Mouse (Mus musculus): ENCODE measurements around the gene Prcd. TPM values are rescaled to one million over a fixed set of nuclear protein-coding genes. Genes with fewer than 3 reads are reported as not detected.
A peak's percentile ranks its signal among the peaks of the same experiment; 100 is the strongest.
"Not testable (repeated sequence)": the region's sequence is repeated elsewhere in the genome, so short reads cannot be mapped to it uniquely, and the experiment has no call there.

Prcd gene
- total and polyA plus RNA-seq, 2 experiments from 2014 or later = 2.5 TPM; not detected in 1

DNA sequence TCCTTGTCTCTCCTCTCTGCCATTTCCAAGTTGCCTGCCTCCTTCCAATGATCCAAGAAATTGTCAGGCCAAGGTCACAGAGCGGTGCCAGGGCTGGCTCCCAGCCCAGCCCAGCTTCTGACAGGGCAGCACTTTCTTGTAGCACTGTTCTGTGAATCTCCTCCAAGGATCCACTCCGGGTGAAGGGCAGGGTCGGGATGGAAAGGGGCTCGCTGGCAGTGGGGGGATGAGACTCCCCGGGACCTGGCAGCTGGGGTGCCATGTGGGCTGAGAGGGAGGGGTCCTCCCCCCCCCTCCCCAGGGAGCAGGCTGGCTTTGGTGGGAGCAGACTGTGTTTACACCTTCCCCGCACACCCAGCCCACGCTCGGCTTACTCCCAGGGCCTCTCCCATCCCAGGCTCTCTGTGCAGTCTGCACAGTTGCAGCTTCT lies 8.6 kb downstream of the Prcd start:
- H3K27ac ChIP-seq (ENCODE audit: low read depth) = no peak overlapping the region

DNA sequence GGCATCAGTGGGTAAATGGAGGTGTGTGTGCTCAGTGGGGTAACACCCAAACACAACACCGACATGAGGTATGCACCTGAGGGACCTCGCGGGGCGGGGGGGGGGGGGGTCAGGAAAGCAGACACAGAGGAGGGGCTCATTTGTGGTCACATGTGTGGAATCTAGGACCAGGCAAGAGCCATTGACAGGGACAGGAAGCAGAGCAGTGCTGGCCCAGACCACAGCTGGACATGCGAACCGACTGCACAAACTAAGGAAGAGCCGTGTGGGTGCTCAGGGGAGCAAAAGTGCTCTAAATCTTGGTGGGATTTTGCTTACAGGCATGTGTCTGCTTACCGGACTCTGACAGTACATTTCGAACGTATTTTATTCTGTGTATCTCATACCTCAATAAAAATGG lies 12.0 kb downstream of the Prcd start:
- H3K4me1 ChIP-seq (ENCODE audit: control insufficient read depth, insufficient read depth) = peaks cover 20% of the 10 kb centered on the region
- no peak for DNase-seq (ENCODE audit: low spot score)
- no peaks in the 10 kb centered on the region for H3K36me3 ChIP-seq (replicated peaks; ENCODE audit: control insufficient read depth, insufficient read depth, low read length)
- H3K27me3 ChIP-seq (ENCODE audit: control insufficient read depth, insufficient read depth, low read length) = 0 out of 2 replicates have a peak, but pooled peaks cover 4% of the 10 kb centered on the region
- ATAC-seq (ENCODE audit: insufficient read depth, low read depth) = no peak
- no peak overlapping the region for H3K4me2 ChIP-seq (ENCODE audit: low read depth, low read length)
- TF ChIP-seq CTCF (IDR thresholded peaks at IDR 0.05; ENCODE audit: low read depth) (no peak), EP300 (IDR thresholded peaks at IDR 0.05; ENCODE audit: low read depth) (no peak)
- no peak overlapping the region for H3K9ac ChIP-seq (replicated peaks; ENCODE audit: low read depth, low read length)
- 75% methylated on average over 10 of the region's 10 CpGs for WGBS
- H3K9me3 ChIP-seq (replicated peaks; ENCODE audit: control insufficient read depth, low read length) = no peaks in the 10 kb centered on the region
- no peak overlapping the region for H3K27ac ChIP-seq (ENCODE audit: low read depth)
- no peak overlapping the region for H3K4me3 ChIP-seq (ENCODE audit: low read depth, low read length)

More for the DNA sequence above, 8.6 kb downstream of the Prcd start:
- DNase-seq (ENCODE audit: low spot score) (no peak), ATAC-seq (ENCODE audit: insufficient read depth, low read depth) (no peak)
- no peak overlapping the region for H3K4me3 ChIP-seq (ENCODE audit: low read depth, low read length)
- 36% methylated on average over 8 of the region's 8 CpGs for WGBS
- 0 out of 2 replicates have a peak, but pooled peaks cover 4% of the 10 kb centered on the region for H3K27me3 ChIP-seq (ENCODE audit: control insufficient read depth, insufficient read depth, low read length)
- TF ChIP-seq EP300 (IDR thresholded peaks at IDR 0.05; ENCODE audit: low read depth) (no peak), CTCF (IDR thresholded peaks at IDR 0.05; ENCODE audit: low read depth) (no peak)
- H3K36me3 ChIP-seq (replicated peaks; ENCODE audit: control insufficient read depth, insufficient read depth, low read length) = no peaks in the 10 kb centered on the region
- H3K4me2 ChIP-seq (ENCODE audit: low read depth, low read length) = no peak overlapping the region
- H3K9ac ChIP-seq (replicated peaks; ENCODE audit: low read depth, low read length) = no peak overlapping the region
- peaks cover 28% of the 10 kb centered on the region for H3K4me1 ChIP-seq (ENCODE audit: control insufficient read depth, insufficient read depth)
- H3K9me3 ChIP-seq (replicated peaks; ENCODE audit: control insufficient read depth, low read length) = no peaks in the 10 kb centered on the region

DNA sequence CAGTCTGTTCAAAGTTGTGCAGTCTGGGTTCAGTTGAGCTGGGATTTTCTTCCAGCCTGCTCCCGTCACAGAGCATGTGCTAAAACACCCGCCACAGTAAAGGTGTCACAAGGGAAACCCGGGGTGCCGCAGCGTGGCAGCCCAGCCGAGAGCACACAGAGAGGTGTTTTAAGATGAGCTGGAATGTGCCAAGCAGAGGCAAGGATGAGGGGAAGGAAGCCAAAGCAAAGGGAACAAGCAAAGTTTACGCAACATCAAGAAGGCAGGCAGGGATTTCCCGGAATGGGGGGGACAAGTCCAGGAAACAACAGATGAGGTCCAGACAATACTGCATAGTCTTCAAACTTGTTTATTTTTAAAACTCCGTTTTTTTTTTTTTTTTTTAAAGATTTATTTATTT lies 13.2 kb downstream of the Prcd start:
- no peak overlapping the region for H3K9ac ChIP-seq (replicated peaks; ENCODE audit: low read depth, low read length)
- WGBS = 49% methylated on average over 9 of the region's 9 CpGs
- no peak overlapping the region for H3K27ac ChIP-seq (ENCODE audit: low read depth)
- DNase-seq (ENCODE audit: low spot score) (no peak), ATAC-seq (ENCODE audit: insufficient read depth, low read depth) (no peak)
- H3K4me2 ChIP-seq (ENCODE audit: low read depth, low read length) = no peak overlapping the region
- H3K4me1 ChIP-seq (ENCODE audit: control insufficient read depth, insufficient read depth) = peaks cover 15% of the 10 kb centered on the region
- no peaks in the 10 kb centered on the region for H3K9me3 ChIP-seq (replicated peaks; ENCODE audit: control insufficient read depth, low read length)
- no peak overlapping the region for H3K4me3 ChIP-seq (ENCODE audit: low read depth, low read length)
- TF ChIP-seq CTCF (IDR thresholded peaks at IDR 0.05; ENCODE audit: low read depth) (no peak), EP300 (IDR thresholded peaks at IDR 0.05; ENCODE audit: low read depth) (no peak)
- no peaks in the 10 kb centered on the region for H3K36me3 ChIP-seq (replicated peaks; ENCODE audit: control insufficient read depth, insufficient read depth, low read length)
- 0 out of 2 replicates have a peak, but pooled peaks cover 4% of the 10 kb centered on the region for H3K27me3 ChIP-seq (ENCODE audit: control insufficient read depth, insufficient read depth, low read length)

DNA sequence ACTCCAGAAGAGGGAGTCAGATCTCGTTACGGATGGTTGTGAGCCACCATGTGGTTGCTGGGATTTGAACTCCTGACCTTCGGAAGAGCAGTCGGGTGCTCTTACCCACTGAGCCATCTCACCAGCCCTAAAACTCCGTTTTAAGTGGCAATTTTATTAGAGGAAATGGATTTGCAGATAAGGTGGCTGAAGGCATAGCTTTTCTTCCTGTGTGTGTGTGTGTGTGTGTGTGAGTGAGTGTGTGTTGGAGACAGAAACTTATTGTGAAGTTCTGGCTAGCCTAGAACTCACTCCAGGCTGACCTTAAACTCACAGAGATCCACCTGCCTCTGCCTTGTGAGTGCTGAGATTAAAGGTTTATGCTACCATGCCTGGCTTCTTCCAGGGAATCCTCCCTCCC lies 13.7 kb downstream of the Prcd start:
- WGBS = 63% methylated on average over 3 of the region's 5 CpGs
- not testable (repeated sequence) for H3K9ac ChIP-seq (replicated peaks; ENCODE audit: low read depth, low read length); DNase-seq (ENCODE audit: low spot score); H3K9me3 ChIP-seq (replicated peaks; ENCODE audit: control insufficient read depth, low read length); H3K36me3 ChIP-seq (replicated peaks; ENCODE audit: control insufficient read depth, insufficient read depth, low read length); H3K27ac ChIP-seq (ENCODE audit: low read depth); H3K4me2 ChIP-seq (ENCODE audit: low read depth, low read length); H3K27me3 ChIP-seq (ENCODE audit: control insufficient read depth, insufficient read depth, low read length); H3K4me3 ChIP-seq (ENCODE audit: low read depth, low read length); ATAC-seq (ENCODE audit: insufficient read depth, low read depth)
- H3K4me1 ChIP-seq (ENCODE audit: control insufficient read depth, insufficient read depth) = peaks cover 12% of the 10 kb centered on the region

DNA sequence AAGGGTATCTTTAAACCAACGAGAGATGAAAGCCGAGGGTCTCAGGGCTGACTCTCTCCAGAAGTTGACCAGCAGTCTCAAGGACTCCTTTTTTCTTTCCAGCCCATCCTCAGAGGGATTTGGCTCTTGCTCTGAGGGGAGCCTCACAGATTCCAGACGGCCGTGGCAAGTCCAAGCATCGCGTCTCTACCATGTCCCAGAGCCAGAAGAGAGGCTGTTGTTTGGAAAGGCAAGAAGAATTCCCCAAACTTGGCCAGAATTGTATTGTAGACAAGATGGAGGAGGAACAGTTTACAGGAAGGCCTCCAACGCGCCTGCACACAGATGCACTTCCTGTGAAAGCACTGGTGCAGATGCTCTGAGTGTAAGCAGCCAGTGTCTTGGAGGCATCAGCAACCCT lies 14.6 kb downstream of the Prcd start:
- Histone ChIP-seq H3K36me3 (replicated peaks; ENCODE audit: control insufficient read depth, insufficient read depth, low read length) (peaks cover 3% of the 10 kb centered on the region), H3K9ac (replicated peaks; ENCODE audit: low read depth, low read length) (no peak overlapping the region), H3K4me2 (ENCODE audit: low read depth, low read length) (no peak overlapping the region), H3K27me3 (ENCODE audit: control insufficient read depth, insufficient read depth, low read length) (no peaks in the 10 kb centered on the region), H3K27ac (ENCODE audit: low read depth) (peak overlapping the region; percentile 41; the same call in 1 of the 2 replicates), H3K4me1 (ENCODE audit: control insufficient read depth, insufficient read depth) (peaks cover 12% of the 10 kb centered on the region), H3K4me3 (ENCODE audit: low read depth, low read length) (no peak overlapping the region), H3K9me3 (replicated peaks; ENCODE audit: control insufficient read depth, low read length) (no peaks in the 10 kb centered on the region)
- DNase-seq (ENCODE audit: low spot score) (no peak), ATAC-seq (ENCODE audit: insufficient read depth, low read depth) (no peak)
- TF ChIP-seq EP300 (IDR thresholded peaks at IDR 0.05; ENCODE audit: low read depth) (no peak), CTCF (IDR thresholded peaks at IDR 0.05; ENCODE audit: low read depth) (no peak)
- WGBS = 70% methylated on average over 8 of the region's 8 CpGs

DNA sequence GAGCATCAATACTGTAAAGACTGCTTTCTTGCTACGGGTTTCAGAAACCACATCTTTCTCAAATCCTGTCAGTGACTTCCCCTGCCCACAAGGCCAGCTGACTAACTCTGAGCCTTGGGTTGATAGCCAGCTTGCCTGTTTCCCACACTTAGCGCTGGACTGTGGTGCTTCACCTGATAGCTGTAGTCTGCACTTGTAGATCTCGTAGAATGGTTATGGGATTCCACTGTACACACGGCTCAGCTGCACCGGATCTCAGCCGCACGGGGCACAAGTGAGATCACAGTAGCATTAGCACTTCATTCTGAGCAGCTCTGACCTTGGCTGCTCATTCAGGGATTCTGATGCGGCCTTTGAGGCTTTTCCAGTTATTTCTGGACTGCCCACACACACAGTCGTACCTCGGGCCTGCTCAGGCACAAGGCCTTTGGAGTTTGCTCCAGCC lies 15.1 kb downstream of the Prcd start:
- 47% methylated on average over 10 of the region's 10 CpGs for WGBS
- DNase-seq (ENCODE audit: low spot score) (no peak), ATAC-seq (ENCODE audit: insufficient read depth, low read depth) (no peak)
- H3K27ac ChIP-seq (ENCODE audit: low read depth) = peak overlapping the region; percentile 41; the same call in 1 of the 2 replicates
- peaks cover 15% of the 10 kb centered on the region for H3K4me1 ChIP-seq (ENCODE audit: control insufficient read depth, insufficient read depth)
- TF ChIP-seq CTCF (IDR thresholded peaks at IDR 0.05; ENCODE audit: low read depth) = no peak
- no peak for TF ChIP-seq EP300 (IDR thresholded peaks at IDR 0.05; ENCODE audit: low read depth)
- H3K4me3 ChIP-seq (ENCODE audit: low read depth, low read length) = no peak overlapping the region
- no peak overlapping the region for H3K9ac ChIP-seq (replicated peaks; ENCODE audit: low read depth, low read length)
- H3K4me2 ChIP-seq (ENCODE audit: low read depth, low read length) = no peak overlapping the region
- H3K27me3 ChIP-seq (ENCODE audit: control insufficient read depth, insufficient read depth, low read length) = no peaks in the 10 kb centered on the region
- peaks cover 7% of the 10 kb centered on the region for H3K36me3 ChIP-seq (replicated peaks; ENCODE audit: control insufficient read depth, insufficient read depth, low read length)
- no peaks in the 10 kb centered on the region for H3K9me3 ChIP-seq (replicated peaks; ENCODE audit: control insufficient read depth, low read length)
